8 mouse cellular contexts compared by ENCODE assay signal in genomic region chr17:13682378-13683026, GRCm38 (mm10).
DNase-seq lines count a peak whose midpoint lies in the region; ATAC-seq and TF ChIP-seq lines count a peak whose summit lies in the region.

No protein-coding gene starts in this region.

- H3K4me2 ChIP-seq in limb, embryonic 13.5 days (replicated peaks) = peak overlapping the region; percentile 30
- peak overlapping the region; percentile 26; the same call in 1 of the 2 replicates for H3K4me2 ChIP-seq in midbrain, postnatal 0 days (ENCODE audit: low read depth, low read length, poor library complexity, severe bottlenecking)

- 63% methylated on average over 9 of the region's 9 CpGs for WGBS in hindbrain, embryonic 10.5 days
- WGBS in limb, embryonic 13.5 days = 63% methylated on average over 9 of the region's 9 CpGs
- WGBS in midbrain, postnatal 0 days = 52% methylated on average over 9 of the region's 9 CpGs

- H3K27ac ChIP-seq in hindbrain, embryonic 10.5 days = peak overlapping the region; percentile 88
- H3K27ac ChIP-seq in limb, embryonic 13.5 days = peak overlapping the region; percentile 55; the same call in 1 of the 2 replicates
- peak overlapping the region; percentile 7; the same call in 1 of the 2 replicates for H3K27ac ChIP-seq in midbrain, postnatal 0 days (ENCODE audit: low read depth, low read length)

- 0 out of 2 replicates have a peak, but pooled peaks cover 3% of the 10 kb centered on the region for H3K9me3 ChIP-seq in hindbrain, embryonic 10.5 days
- no peaks in the 10 kb centered on the region for H3K9me3 ChIP-seq in limb, embryonic 13.5 days
- no peaks in the 10 kb centered on the region for H3K9me3 ChIP-seq in midbrain, postnatal 0 days (ENCODE audit: low read length)

- peak; percentile 20 for ATAC-seq in activated CD4-positive, CD25-positive, alpha-beta regulatory T cell, adult 4 months
- ATAC-seq in limb, embryonic 13.5 days (ENCODE audit: low FRiP score, low read depth) = no peak
- no peak for ATAC-seq in midbrain, postnatal 0 days (ENCODE audit: low FRiP score)

- H3K4me1 ChIP-seq in hindbrain, embryonic 10.5 days (replicated peaks) = peaks cover 75% of the 10 kb centered on the region
- H3K4me1 ChIP-seq in limb, embryonic 13.5 days = peaks cover 22% of the 10 kb centered on the region
- 0 out of 2 replicates have a peak, but pooled peaks cover 8% of the 10 kb centered on the region for H3K4me1 ChIP-seq in midbrain, postnatal 0 days (ENCODE audit: insufficient read depth, low read length)

- peak overlapping the region; percentile 45 for H3K4me3 ChIP-seq in hindbrain, embryonic 10.5 days
- H3K4me3 ChIP-seq in limb, embryonic 13.5 days = no peak overlapping the region; the same call in 1 of the 2 replicates
- H3K4me3 ChIP-seq in midbrain, postnatal 0 days (ENCODE audit: low read depth, low read length) = 0 out of 2 replicates have a peak overlapping the region, but pooled peaks have one; percentile 14

- no peaks in the 10 kb centered on the region for H3K27me3 ChIP-seq in hindbrain, embryonic 10.5 days (ENCODE audit: insufficient read depth, poor library complexity, severe bottlenecking)
- no peaks in the 10 kb centered on the region for H3K27me3 ChIP-seq in limb, embryonic 13.5 days
- H3K27me3 ChIP-seq in midbrain, postnatal 0 days (ENCODE audit: insufficient read depth, low read length) = no peaks in the 10 kb centered on the region

- peak; percentile 56 for DNase-seq in adrenal gland, postnatal 10 days
- no peak for DNase-seq in adrenal gland, postnatal 36 days
- no peak for DNase-seq in hindbrain, embryonic 10.5 days (ENCODE audit: low spot score)
- DNase-seq in midbrain, postnatal 0 days (ENCODE audit: low spot score) = no peak
- DNase-seq in right cerebral cortex, adult 18-20 months = no peak
- DNase-seq in cerebellum, postnatal 14 days = no peak

- no peak for TF ChIP-seq CTCF in midbrain, postnatal 0 days (IDR thresholded peaks at IDR 0.05)

- no peaks in the 10 kb centered on the region for H3K36me3 ChIP-seq in hindbrain, embryonic 10.5 days
- H3K36me3 ChIP-seq in limb, embryonic 13.5 days = no peaks in the 10 kb centered on the region
- no peaks in the 10 kb centered on the region for H3K36me3 ChIP-seq in midbrain, postnatal 0 days (ENCODE audit: insufficient read depth, low read length)

- peak overlapping the region; percentile 25; the same call in 1 of the 2 replicates for H3K9ac ChIP-seq in limb, embryonic 13.5 days
- H3K9ac ChIP-seq in midbrain, postnatal 0 days (replicated peaks; ENCODE audit: low read length, poor library complexity, severe bottlenecking) = no peak overlapping the region

Comparison
In these comparisons a context has a peak if more than half of its experiments do, and no peak if none do; other contexts are left out.
1. H3K27ac ChIP-seq: peak in every context shown above with its lines; median percentile 88 in hindbrain, embryonic 10.5 days; 55 in limb, embryonic 13.5 days; 7 in midbrain, postnatal 0 days.